Mouse (Mus musculus) heart, embryonic 16.5 days (tissue): Measurements from ENCODE around the gene Rbms1. TPM values are rescaled to one million over a fixed set of nuclear protein-coding genes. Genes with fewer than 3 reads are reported as not detected.
"Not testable (repeated sequence)": the region's sequence is repeated elsewhere in the genome, so short reads cannot be mapped to it uniquely, and the experiment has no call there.

Experiments
- ATAC-seq: fragments of 200-750 bp; cut with Nextera tagmentation; replicated peaks from 2 replicates; pipeline ENCODE4 v1.8.0; 2017; ENCODE audit warnings: moderate number of reproducible peaks; ENCODE audit not compliant: insufficient read depth, low FRiP score; ENCODE audit errors: extremely low read depth
- H3K27ac ChIP-seq: fragments of 300-500 bp; sonication (generic); 2 replicates; pipeline ENCODE4 v1.5.1; 2014; ENCODE audit warnings: mild to moderate bottlenecking, low read length, control low read depth, moderate library complexity
- H3K27me3 ChIP-seq: fragments of 300-500 bp; sonication (generic); 2 replicates; pipeline ENCODE4 v1.6.1; 2014; ENCODE audit warnings: low read length, mixed read lengths; ENCODE audit not compliant: control insufficient read depth, insufficient read depth
- H3K36me3 ChIP-seq: fragments of 300-500 bp; sonication (generic); 2 replicates; pipeline ENCODE4 v1.6.1; 2014; ENCODE audit not compliant: control insufficient read depth, insufficient read depth
- H3K4me1 ChIP-seq: fragments of 300-500 bp; sonication (generic); 2 replicates; pipeline ENCODE4 v1.6.1; 2014; ENCODE audit warnings: low read length, mixed read lengths; ENCODE audit not compliant: control insufficient read depth, insufficient read depth
- H3K4me2 ChIP-seq: fragments of 300-500 bp; sonication (generic); 2 replicates; pipeline ENCODE4 v1.6.1; 2014; ENCODE audit warnings: low read depth, mild to moderate bottlenecking, control low read depth, low read length
- H3K4me3 ChIP-seq: fragments of 300-500 bp; sonication (generic); 2 replicates; pipeline ENCODE4 v1.5.1; 2014; ENCODE audit warnings: mild to moderate bottlenecking, control low read depth, low read length
- H3K9ac ChIP-seq: fragments of 300-500 bp; sonication (generic); 2 replicates; pipeline ENCODE4 v1.6.1; 2014; ENCODE audit warnings: low read length, control low read depth
- H3K9me3 ChIP-seq: fragments of 300-500 bp; sonication (generic); replicated peaks from 2 replicates; pipeline ENCODE4 v1.6.1; 2016; ENCODE audit warnings: low read length; ENCODE audit not compliant: control insufficient read depth
- WGBS: fragments of 180-500 bp; shearing (Covaris S2); extraction: QIAGEN DNeasy Blood & Tissue Kit; methylation state at CpG from one replicate; pipeline ENCODE4 v1.1.7; 2014; 5-methylcytosine and 5-hydroxymethylcytosine counted together
- polyA plus RNA-seq: library from polyadenylated mRNA; unstranded; fragments of >200 nt; fragmentation: Nextera tagmentation; extraction: Ambion mirVana; gene quantifications from 2 replicates; pipeline ENCODE4 v1.2.1, GENCODE M21; 2015

Rbms1 gene
- polyA plus RNA-seq, 1 experiment from 2014 or later, result 102 TPM

GRCm38 (mm10) chr2:60838856-60839255 is 124.1 kb downstream of the Rbms1 start:
- no peak overlapping the region for H3K4me3 ChIP-seq
- no peaks in the 10 kb centered on the region for H3K9me3 ChIP-seq
- peak overlapping the region; percentile 59 for H3K27ac ChIP-seq
- H3K36me3 ChIP-seq, result peaks cover 4% of the 10 kb centered on the region; the same call in 1 of the 2 replicates
- peaks cover 42% of the 10 kb centered on the region for H3K4me1 ChIP-seq
- H3K9ac ChIP-seq, result no peak overlapping the region
- peak; percentile 51 for ATAC-seq
- H3K27me3 ChIP-seq, result no peaks in the 10 kb centered on the region
- no peak overlapping the region for H3K4me2 ChIP-seq
- WGBS, result 54% methylated on average over 5 of the region's 5 CpGs

- H3K4me3 ChIP-seq, result no peak overlapping the region
- H3K36me3 ChIP-seq, result peaks cover 4% of the 10 kb centered on the region; the same call in 1 of the 2 replicates
- no peaks in the 10 kb centered on the region for H3K27me3 ChIP-seq
- ATAC-seq, result no peak
- no peak overlapping the region for H3K9ac ChIP-seq
- peaks cover 37% of the 10 kb centered on the region for H3K4me1 ChIP-seq
- 49% methylated on average over 5 of the region's 5 CpGs for WGBS
- H3K4me2 ChIP-seq, result no peak overlapping the region
- no peaks in the 10 kb centered on the region for H3K9me3 ChIP-seq
- no peak overlapping the region for H3K27ac ChIP-seq
Measured at GRCm38 (mm10) chr2:60837616-60838015, 125.4 kb downstream of the Rbms1 start.

GRCm38 (mm10) chr2:60836237-60836636 is 126.8 kb downstream of the Rbms1 start:
- Histone ChIP-seq H3K36me3 (no peaks in the 10 kb centered on the region), H3K9me3 (no peaks in the 10 kb centered on the region), H3K4me3 (no peak overlapping the region), H3K27me3 (no peaks in the 10 kb centered on the region), H3K27ac (no peak overlapping the region), H3K4me1 (peaks cover 37% of the 10 kb centered on the region), H3K9ac (no peak overlapping the region), H3K4me2 (no peak overlapping the region)
- no peak for ATAC-seq
- 95% methylated on average over 7 of the region's 7 CpGs for WGBS

GRCm38 (mm10) chr2:60834293-60834692 is 128.7 kb downstream of the Rbms1 start:
- Histone ChIP-seq H3K4me1 (peaks cover 33% of the 10 kb centered on the region), H3K9me3 (no peaks in the 10 kb centered on the region), H3K4me3 (no peak overlapping the region), H3K4me2 (no peak overlapping the region), H3K36me3 (no peaks in the 10 kb centered on the region), H3K27me3 (no peaks in the 10 kb centered on the region), H3K9ac (no peak overlapping the region), H3K27ac (0 out of 2 replicates have a peak overlapping the region, but pooled peaks have one; percentile 1)
- no peak for ATAC-seq
- WGBS, result 67% methylated on average over 7 of the region's 7 CpGs

- ATAC-seq, result no peak
- Histone ChIP-seq H3K4me3 (no peak overlapping the region), H3K4me1 (peaks cover 29% of the 10 kb centered on the region), H3K9ac (no peak overlapping the region), H3K9me3 (no peaks in the 10 kb centered on the region), H3K36me3 (no peaks in the 10 kb centered on the region), H3K27ac (no peak overlapping the region), H3K4me2 (no peak overlapping the region), H3K27me3 (no peaks in the 10 kb centered on the region)
- WGBS, result 79% methylated on average over 8 of the region's 8 CpGs
Measured at GRCm38 (mm10) chr2:60832254-60832653, 130.7 kb downstream of the Rbms1 start.

GRCm38 (mm10) chr2:60830464-60830863 is 132.5 kb downstream of the Rbms1 start:
- not testable (repeated sequence) for H3K4me3 ChIP-seq, ATAC-seq, H3K27ac ChIP-seq

GRCm38 (mm10) chr2:60828908-60829462 is 134.0 kb downstream of the Rbms1 start:
- H3K4me2 ChIP-seq, result no peak overlapping the region
- H3K36me3 ChIP-seq, result no peaks in the 10 kb centered on the region
- ATAC-seq, result no peak
- H3K27ac ChIP-seq, result no peak overlapping the region
- no peak overlapping the region for H3K4me3 ChIP-seq
- H3K9me3 ChIP-seq, result no peaks in the 10 kb centered on the region
- 89% methylated on average over 10 of the region's 10 CpGs for whole genome bisulfite sequencing
- H3K4me1 ChIP-seq, result peaks cover 31% of the 10 kb centered on the region
- H3K27me3 ChIP-seq, result no peaks in the 10 kb centered on the region
- no peak overlapping the region for H3K9ac ChIP-seq

More at GRCm38 (mm10) chr2:60830464-60830863, 132.5 kb downstream of the Rbms1 start:
- H3K4me2 ChIP-seq, H3K27me3 ChIP-seq, H3K36me3 ChIP-seq, H3K9me3 ChIP-seq, H3K9ac ChIP-seq: not testable (repeated sequence)
- WGBS, result 52% methylated on average over 1 of the region's 1 CpGs
- peaks cover 37% of the 10 kb centered on the region for H3K4me1 ChIP-seq

GRCm38 (mm10) chr2:60827152-60827428 is 135.9 kb downstream of the Rbms1 start:
- 76% methylated on average over 5 of the region's 5 CpGs for WGBS
- H3K27ac ChIP-seq, result no peak overlapping the region; the same call in 1 of the 2 replicates

GRCm38 (mm10) chr2:60826406-60827151 is 136.4 kb downstream of the Rbms1 start:
- Histone ChIP-seq H3K36me3 (no peaks in the 10 kb centered on the region), H3K27ac (peak overlapping the region; percentile 8; the same call in 1 of the 2 replicates), H3K4me1 (peaks cover 30% of the 10 kb centered on the region), H3K9me3 (no peaks in the 10 kb centered on the region), H3K9ac (no peak overlapping the region), H3K4me3 (no peak overlapping the region), H3K27me3 (no peaks in the 10 kb centered on the region), H3K4me2 (no peak overlapping the region)
- 56% methylated on average over 11 of the region's 11 CpGs for WGBS
- peak; percentile 72 for ATAC-seq

More at GRCm38 (mm10) chr2:60827152-60827428, 135.9 kb downstream of the Rbms1 start:
- Histone ChIP-seq H3K4me1 (peaks cover 26% of the 10 kb centered on the region), H3K4me3 (no peak overlapping the region), H3K4me2 (no peak overlapping the region), H3K36me3 (no peaks in the 10 kb centered on the region), H3K27me3 (no peaks in the 10 kb centered on the region), H3K9ac (no peak overlapping the region), H3K9me3 (no peaks in the 10 kb centered on the region)
- ATAC-seq, result 0 out of 2 replicates have a peak, but pooled peaks have one; percentile 6
